Mouse (Mus musculus): ENCODE measurements around the gene Krtap9-1.
"Not testable (repeated sequence)": the region's sequence is repeated elsewhere in the genome, so short reads cannot be mapped to it uniquely, and the experiment has no call there.

The Krtap9-1 gene

GRCm38 (mm10) chr11:99873089-99873488 lies at the start of gene Krtap9-1:
Gene Krtap9-1, plus strand, starts transcription at chr11:99873389.
- DNase-seq (ENCODE audit: low spot score in 2 of 2) = not testable (repeated sequence)

GRCm38 (mm10) chr11:99837966-99838365 lies 35.2 kb upstream of the Krtap9-1 start, which contains the start of gene 2300003K06Rik:
Gene 2300003K06Rik, minus strand, starts transcription at chr11:99838066.
- DNase-seq (ENCODE audit: low spot score in 2 of 2) = no peak

GRCm38 (mm10) chr11:99842185-99842584 lies 31.0 kb upstream of the Krtap9-1 start:
- DNase-seq (ENCODE audit: low spot score in 2 of 2) = no peak

- DNase-seq (ENCODE audit: low spot score in 2 of 2) = no peak
These were observed 26.4 kb upstream of the Krtap9-1 start for GRCm38 (mm10) chr11:99846746-99847145.

GRCm38 (mm10) chr11:99851508-99851907 lies 21.7 kb upstream of the Krtap9-1 start, which contains the start of gene Krtap4-16:
Gene Krtap4-16, minus strand, starts transcription at chr11:99851608.
- DNase-seq (ENCODE audit: low spot score in 2 of 2) = no peak

- peak in 1 of 2 experiments; percentile 13 for DNase-seq (ENCODE audit: low spot score in 2 of 2)
These were observed 19.1 kb upstream of the Krtap9-1 start for GRCm38 (mm10) chr11:99854121-99854520.

GRCm38 (mm10) chr11:99857617-99858016 lies 15.6 kb upstream of the Krtap9-1 start, which contains the start of gene Gm11568:
Gene Gm11568, plus strand, starts transcription at chr11:99857917.
- DNase-seq (ENCODE audit: low spot score in 2 of 2) = no peak

GRCm38 (mm10) chr11:99858761-99859160 lies 14.4 kb upstream of the Krtap9-1 start:
- DNase-seq (ENCODE audit: low spot score in 2 of 2) = no peak

- not testable (repeated sequence) for DNase-seq (ENCODE audit: low spot score in 2 of 2)
These were observed 9.0 kb upstream of the Krtap9-1 start, which contains the start of gene Gm11559 for GRCm38 (mm10) chr11:99864176-99864575. Gene Gm11559, plus strand, starts transcription at chr11:99864476.

GRCm38 (mm10) chr11:99878887-99879286 lies 5.7 kb downstream of the Krtap9-1 start, which contains the start of gene Gm11567:
Gene Gm11567, plus strand, starts transcription at chr11:99879187.
- not testable (repeated sequence) for DNase-seq (ENCODE audit: low spot score in 2 of 2)

- DNase-seq (ENCODE audit: low spot score in 2 of 2) = no peak
These were observed 34.4 kb downstream of the Krtap9-1 start, which contains the start of gene Krtap31-1 for GRCm38 (mm10) chr11:99907620-99908019. Gene Krtap31-1, plus strand, starts transcription at chr11:99907920.

- no peak for DNase-seq (ENCODE audit: low spot score in 2 of 2)
These were observed 41.3 kb downstream of the Krtap9-1 start, which contains the start of gene Gm11565 for GRCm38 (mm10) chr11:99914451-99914850. Gene Gm11565, plus strand, starts transcription at chr11:99914751.

Data from cerebellum, postnatal 4 days (tissue).